Mouse (Mus musculus) liver, adult 2 months (tissue): Measurements from ENCODE around the gene Crybb2. TPM values are rescaled to one million over a fixed set of nuclear protein-coding genes. Genes with fewer than 3 reads are reported as not detected.
A peak's percentile ranks its signal among the peaks of the same experiment; 100 is the strongest.

ENCODE experiments used
- DNase-seq: peaks from one replicate; pipeline ENCODE4 v3.0.0-alpha.2; 2011; ENCODE audit warnings: low read depth, low spot score; ENCODE audit errors: extremely low read depth
- H3K27ac ChIP-seq: fragments of 200-500 bp; replicated peaks from 2 replicates; pipeline ENCODE4 v1.5.1; 2012; ENCODE audit warnings: low read depth, mild to moderate bottlenecking, control low read depth, inconsistent platforms, low read length; ENCODE audit not compliant: insufficient read depth
- H3K27me3 ChIP-seq: fragments of 200-500 bp; 2 replicates; pipeline ENCODE4 v1.6.1; 2012; ENCODE audit warnings: mild to moderate bottlenecking, moderate library complexity, low read length, inconsistent platforms; ENCODE audit not compliant: control insufficient read depth, insufficient read depth
- H3K36me3 ChIP-seq: fragments of 200-500 bp; 2 replicates; pipeline ENCODE4 v1.6.1; 2012; ENCODE audit warnings: low read length, inconsistent platforms; ENCODE audit not compliant: control insufficient read depth, insufficient read depth
- H3K4me1 ChIP-seq: fragments of 200-500 bp; 2 replicates; pipeline ENCODE4 v1.6.1; 2011; ENCODE audit warnings: low read length; ENCODE audit not compliant: control insufficient read depth, insufficient read depth
- H3K4me3 ChIP-seq: fragments of 200-500 bp; 2 replicates; pipeline ENCODE4 v1.5.1; 2011; ENCODE audit warnings: low read depth, mild to moderate bottlenecking, control low read depth, low read length, moderate library complexity; ENCODE audit not compliant: insufficient read depth
- H3K79me2 ChIP-seq: fragments of 200-500 bp; 2 replicates; pipeline ENCODE4 v1.6.1; 2012; ENCODE audit warnings: inconsistent platforms, mild to moderate bottlenecking, low read length, moderate library complexity; ENCODE audit not compliant: control insufficient read depth, insufficient read depth
- H3K9ac ChIP-seq: fragments of 200-500 bp; 2 replicates; pipeline ENCODE4 v1.6.1; 2012; ENCODE audit warnings: low read depth, mild to moderate bottlenecking, control low read depth, inconsistent platforms, low read length
- CTCF ChIP-seq: fragments of 200-500 bp; IDR thresholded peaks from 2 replicates; pipeline ENCODE4 v1.5.1; 2011; ENCODE audit warnings: low read depth, low read length, control low read depth
- POLR2A ChIP-seq: fragments of 200-500 bp; IDR thresholded peaks from 2 replicates; pipeline ENCODE4 v1.6.1; 2011; ENCODE audit warnings: low read length, control low read depth; ENCODE audit not compliant: insufficient read depth; ENCODE audit errors: extremely low read depth
- WGBS: fragments of 180-500 bp; shearing (Covaris S2); methylation state at CpG from one replicate; pipeline ENCODE4 v1.1.7; 2018; 5-methylcytosine and 5-hydroxymethylcytosine counted together
- polyA plus RNA-seq: library from polyadenylated mRNA; depleted of rRNA; stranded (reverse); fragments of >200 nt; gene quantifications from 2 replicates; pipeline ENCODE4 v1.2.3, GENCODE M21; 2012
- total RNA-seq: library from RNA; depleted of rRNA; stranded (reverse); fragments of >200 nt; gene quantifications from 2 replicates; pipeline ENCODE4 v1.2.3, GENCODE M21; 2014

Gene Crybb2
- total and polyA plus RNA-seq, 2 experiments: not detected

DNA sequence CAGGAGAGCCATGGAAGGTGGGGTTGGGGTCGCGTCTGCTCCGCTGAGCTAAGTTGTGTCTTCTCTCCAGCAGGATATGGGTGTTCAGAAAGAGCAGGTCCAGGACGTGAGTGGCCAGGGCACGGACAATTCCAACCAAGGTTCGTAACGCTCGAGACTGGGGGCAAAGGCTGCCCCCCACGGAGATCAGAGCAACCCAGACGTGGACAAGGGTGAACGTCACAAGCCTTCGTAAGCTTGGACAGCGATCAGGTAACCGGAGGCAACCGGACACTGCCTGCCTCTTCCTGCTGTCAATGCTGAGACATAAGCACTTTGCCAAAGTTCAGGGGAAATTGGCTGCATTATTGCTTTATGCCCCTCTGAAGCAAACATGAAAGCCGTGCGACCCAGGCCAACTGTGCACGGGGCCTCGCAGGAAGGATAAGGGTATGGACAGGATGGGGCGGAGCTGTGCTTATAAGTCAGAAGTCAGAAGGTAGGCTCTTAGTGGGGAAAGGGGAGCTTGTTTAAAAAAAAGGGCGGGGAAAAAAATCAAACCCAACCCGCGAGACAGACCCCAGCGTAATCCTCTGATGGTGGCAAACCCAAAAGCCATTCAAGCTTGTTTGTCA is 20.3 kb upstream of the Crybb2 start:
- Histone ChIP-seq H3K4me1 (0 out of 2 replicates have a peak, but pooled peaks cover 2% of the 10 kb centered on the region), H3K27ac (no peak overlapping the region), H3K36me3 (peaks cover 32% of the 10 kb centered on the region), H3K9ac (no peak overlapping the region), H3K4me3 (no peak overlapping the region), H3K27me3 (no peaks in the 10 kb centered on the region), H3K79me2 (no peaks in the 10 kb centered on the region)
- TF ChIP-seq POLR2A (no peak), CTCF (no peak)
- no peak for DNase-seq
- 94% methylated on average over 24 of the region's 24 CpGs for WGBS

DNA sequence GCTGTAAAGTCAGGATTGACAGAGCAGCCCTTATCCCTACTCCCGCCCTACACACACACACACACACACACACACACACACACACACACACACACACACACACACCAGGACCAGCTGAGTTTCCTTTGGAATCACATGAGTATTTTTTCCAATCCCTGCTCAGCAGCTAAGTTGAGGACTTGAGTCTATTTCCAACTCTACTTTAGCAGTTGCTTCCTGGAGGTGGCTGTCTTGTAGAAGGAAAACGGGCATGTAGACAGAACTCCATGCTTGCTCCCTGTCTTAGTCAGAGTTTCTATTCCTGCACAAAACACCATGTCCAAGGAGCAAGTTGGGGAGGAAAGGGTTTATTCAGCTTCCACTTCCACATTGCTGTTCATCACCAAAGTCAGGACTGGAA is 17.5 kb upstream of the Crybb2 start:
- WGBS: 85% methylated on average over 2 of the region's 2 CpGs
- no peaks in the 10 kb centered on the region for H3K79me2 ChIP-seq
- peaks cover 8% of the 10 kb centered on the region; the same call in 1 of the 2 replicates for H3K4me1 ChIP-seq
- no peak overlapping the region for H3K27ac ChIP-seq
- no peaks in the 10 kb centered on the region for H3K27me3 ChIP-seq
- no peak for DNase-seq
- H3K9ac ChIP-seq: no peak overlapping the region
- TF ChIP-seq CTCF: no peak
- no peak for TF ChIP-seq POLR2A
- H3K36me3 ChIP-seq: peaks cover 23% of the 10 kb centered on the region
- H3K4me3 ChIP-seq: no peak overlapping the region

DNA sequence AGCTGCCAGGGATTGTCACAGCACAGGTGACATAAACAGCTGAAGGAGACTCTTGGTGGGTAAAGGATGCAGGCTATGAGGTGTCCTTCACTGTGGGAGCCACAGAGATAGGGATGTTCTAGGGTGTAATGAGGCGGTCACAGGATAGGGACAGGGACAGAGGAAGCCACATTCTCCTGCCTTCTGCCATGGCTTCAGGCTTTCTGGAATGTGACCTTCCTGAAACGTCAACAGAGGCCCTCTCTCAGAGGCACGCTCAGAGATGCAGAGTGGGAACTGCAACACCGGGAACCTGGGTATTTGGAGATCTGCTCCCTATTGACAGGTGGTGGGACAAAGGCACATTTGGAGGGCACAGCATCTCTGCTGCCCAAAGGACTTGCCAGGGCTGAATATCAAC is 17.1 kb upstream of the Crybb2 start:
- WGBS: 55% methylated on average over 4 of the region's 4 CpGs
- TF ChIP-seq POLR2A: no peak
- no peak for TF ChIP-seq CTCF
- DNase-seq: no peak

DNA sequence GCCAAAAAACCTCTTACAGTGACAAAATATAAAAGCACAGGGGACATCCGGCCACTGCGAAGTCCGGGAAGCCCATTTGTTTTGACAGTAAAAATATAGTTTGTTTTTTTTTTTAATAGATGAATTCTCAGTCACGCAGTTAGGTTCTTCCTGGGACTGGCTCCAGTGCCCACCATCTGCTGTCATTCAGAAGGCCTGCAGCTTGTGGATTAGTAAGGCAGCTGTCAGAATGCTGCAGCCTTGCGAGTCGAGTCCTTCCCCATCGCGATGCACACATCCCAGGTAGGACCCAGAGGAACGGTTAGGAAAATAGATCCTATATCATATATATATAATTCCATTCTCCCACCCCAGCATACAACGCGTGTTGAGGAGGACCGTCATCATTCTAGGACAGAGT is 16.5 kb upstream of the Crybb2 start:
- TF ChIP-seq CTCF: no peak
- Histone ChIP-seq H3K36me3 (peaks cover 16% of the 10 kb centered on the region), H3K4me1 (peaks cover 14% of the 10 kb centered on the region), H3K9ac (no peak overlapping the region), H3K79me2 (no peaks in the 10 kb centered on the region), H3K27ac (no peak overlapping the region), H3K4me3 (no peak overlapping the region), H3K27me3 (no peaks in the 10 kb centered on the region)
- DNase-seq: no peak
- 86% methylated on average over 12 of the region's 12 CpGs for WGBS

More for the DNA sequence above, 17.1 kb upstream of the Crybb2 start:
- peaks cover 10% of the 10 kb centered on the region for H3K4me1 ChIP-seq
- no peak overlapping the region for H3K4me3 ChIP-seq
- H3K36me3 ChIP-seq: peaks cover 20% of the 10 kb centered on the region
- H3K9ac ChIP-seq: no peak overlapping the region
- H3K27ac ChIP-seq: no peak overlapping the region
- H3K79me2 ChIP-seq: no peaks in the 10 kb centered on the region
- no peaks in the 10 kb centered on the region for H3K27me3 ChIP-seq

DNA sequence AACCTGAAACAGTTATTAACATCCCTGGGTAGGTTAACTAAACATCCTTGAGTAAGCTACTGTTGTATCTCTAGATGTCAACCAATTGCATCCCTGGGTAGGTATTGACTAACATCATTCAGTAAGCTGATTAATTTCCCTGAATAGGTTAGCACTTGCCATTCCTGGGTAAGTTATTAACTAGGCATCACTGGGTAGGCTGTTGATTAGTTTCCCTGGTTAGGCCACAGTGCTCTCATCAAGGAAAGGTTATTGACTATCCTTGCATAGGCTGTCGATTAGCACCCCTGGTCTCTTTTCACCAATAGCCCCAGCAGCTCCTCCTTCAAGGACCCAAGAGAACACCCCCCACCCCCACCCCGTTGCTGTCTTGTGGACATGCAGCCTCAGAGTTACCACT is 16.0 kb upstream of the Crybb2 start:
- no peak overlapping the region for H3K27ac ChIP-seq
- H3K79me2 ChIP-seq: no peaks in the 10 kb centered on the region
- peaks cover 16% of the 10 kb centered on the region for H3K36me3 ChIP-seq
- TF ChIP-seq CTCF (no peak), POLR2A (no peak)
- 39% methylated on average over 2 of the region's 2 CpGs for WGBS
- no peaks in the 10 kb centered on the region for H3K27me3 ChIP-seq
- no peak overlapping the region for H3K4me3 ChIP-seq
- H3K9ac ChIP-seq: no peak overlapping the region
- H3K4me1 ChIP-seq: peaks cover 18% of the 10 kb centered on the region
- DNase-seq: peak; percentile 85

DNA sequence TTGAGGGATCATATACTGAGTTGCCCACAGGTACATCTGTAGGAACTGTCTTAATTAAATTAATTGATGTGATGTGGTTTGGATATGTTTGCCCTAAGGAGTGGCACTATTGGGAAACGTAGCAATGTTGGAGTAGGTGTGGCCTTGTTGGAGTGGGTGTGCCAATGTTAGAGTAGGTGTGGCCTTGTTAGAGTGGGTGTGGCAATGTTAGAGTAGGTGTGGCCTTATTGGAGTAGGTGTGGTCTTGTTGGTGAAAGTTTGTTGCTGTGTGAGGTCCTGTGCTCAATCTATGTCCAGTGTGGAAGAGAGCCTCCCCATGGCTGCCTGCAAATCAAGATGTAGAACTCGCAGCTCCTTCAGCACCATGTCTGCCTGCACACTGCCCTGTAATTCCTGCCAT is 14.4 kb upstream of the Crybb2 start:
- 58% methylated on average over 2 of the region's 2 CpGs for WGBS
- TF ChIP-seq CTCF (no peak), POLR2A (no peak)
- 0 out of 2 replicates have a peak, but pooled peaks cover 2% of the 10 kb centered on the region for H3K36me3 ChIP-seq
- H3K79me2 ChIP-seq: no peaks in the 10 kb centered on the region
- H3K27me3 ChIP-seq: no peaks in the 10 kb centered on the region
- H3K9ac ChIP-seq: no peak overlapping the region
- H3K4me1 ChIP-seq: peaks cover 19% of the 10 kb centered on the region
- no peak overlapping the region for H3K4me3 ChIP-seq
- H3K27ac ChIP-seq: no peak overlapping the region
- peak; percentile 75 for DNase-seq
